Mouse (Mus musculus) megakaryocyte, embryonic 14.5 days (primary cell): ENCODE data around the gene Crtc2.

Source experiments
- FLI1 ChIP-seq: IDR thresholded peaks from 2 replicates; pipeline ENCODE4 v1.6.1; 2012; ENCODE audit warnings: low read length, inconsistent platforms, mixed read lengths
- GATA1 ChIP-seq: IDR thresholded peaks from 3 replicates; pipeline ENCODE4 v1.6.1; 2012; ENCODE audit warnings: mixed read lengths, low read length, inconsistent platforms, borderline replicate concordance

DNA sequence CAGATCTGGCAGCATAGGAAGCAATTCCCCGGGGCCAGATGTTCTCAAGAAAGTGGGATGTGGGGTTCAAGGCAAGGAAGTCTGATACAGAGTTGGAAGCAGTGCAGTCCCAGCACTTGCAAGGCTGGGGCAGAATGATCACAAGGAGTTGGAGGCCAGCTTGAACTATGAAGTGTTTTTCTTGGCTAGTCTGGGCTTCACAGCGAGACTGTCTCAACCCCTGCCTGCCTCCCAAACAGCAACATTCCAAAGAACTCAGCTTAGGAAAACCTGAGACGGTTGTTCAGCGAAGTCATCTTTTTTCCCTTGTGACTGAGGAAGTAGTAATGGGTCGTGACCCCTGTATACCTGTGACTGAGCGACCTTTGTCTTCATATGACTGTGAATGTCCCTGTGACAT, 3.2 kb upstream of the Crtc2 start:
- TF ChIP-seq GATA1 (no peak), FLI1 (no peak)
